Mouse (Mus musculus) right cerebral cortex, adult 18-20 months (tissue): ENCODE measurements around the gene Tgfbi.

Experiments used
- DNase-seq: peaks from one replicate; pipeline ENCODE4 v3.0.0; 2022; ENCODE audit warnings: mixed read lengths

Tgfbi gene

DNA sequence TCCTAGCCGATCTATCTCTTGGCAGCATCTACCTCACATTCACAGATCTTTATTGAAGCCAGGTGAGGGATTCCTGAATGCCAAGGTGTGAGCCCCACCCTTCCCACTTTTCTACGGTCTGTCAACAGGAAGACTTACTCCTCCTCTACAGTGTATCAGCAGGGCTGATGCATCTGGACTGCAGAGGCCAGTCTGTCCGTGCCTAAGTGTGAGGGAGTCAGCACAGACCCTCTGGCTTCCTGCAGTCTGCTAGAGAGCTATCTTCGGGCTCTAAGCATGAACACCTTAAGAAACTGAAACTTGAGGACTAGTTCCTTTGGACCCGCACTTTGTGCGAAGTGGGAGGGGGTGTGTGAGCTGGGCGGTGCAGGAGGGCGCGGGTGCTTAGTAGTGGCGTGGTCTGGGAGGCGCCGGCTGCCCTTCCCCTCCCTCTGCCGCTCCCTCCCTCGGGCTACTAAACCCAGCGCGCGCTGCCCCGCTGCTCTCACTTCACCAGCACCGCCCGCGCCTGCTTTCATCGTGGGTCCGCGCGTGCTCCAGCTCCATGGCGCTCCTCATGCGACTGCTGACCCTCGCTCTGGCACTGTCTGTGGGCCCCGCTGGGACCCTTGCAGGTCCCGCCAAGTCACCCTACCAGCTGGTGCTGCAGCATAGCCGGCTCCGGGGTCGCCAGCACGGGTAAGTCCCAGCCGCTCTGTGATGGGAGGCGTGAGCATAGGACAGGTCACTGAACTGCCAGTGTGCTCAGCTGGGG, at the start of gene Tgfbi:
Gene Tgfbi (plus strand): TSS at position 421 of the 754 bp plus-strand sequence.
- DNase-seq: no peak

DNA sequence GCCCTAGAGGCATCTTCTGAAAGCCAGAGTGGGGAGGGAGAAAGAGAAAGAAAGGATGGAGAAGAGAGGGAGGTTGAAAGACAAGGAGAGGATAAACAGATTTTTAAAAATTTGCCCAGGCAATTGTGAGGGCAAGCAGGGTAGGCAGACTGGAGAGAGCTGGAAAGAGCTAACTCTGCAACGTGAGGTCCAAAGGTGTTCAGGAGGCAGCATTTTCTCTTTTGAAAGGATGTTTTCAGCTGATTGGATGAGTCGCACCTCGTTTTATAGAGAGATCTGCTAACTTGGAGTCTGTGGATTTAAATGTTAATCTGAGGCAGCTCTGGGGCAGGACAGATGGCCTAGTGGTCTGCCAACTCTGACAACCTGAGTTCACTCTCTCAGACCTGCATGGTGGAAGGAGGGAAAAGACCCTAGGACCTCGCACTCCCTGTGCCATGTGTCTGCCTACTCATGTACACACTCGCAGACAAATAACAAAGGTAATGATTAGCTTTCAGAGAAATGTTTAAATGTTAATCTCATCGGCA, 49.4 kb upstream of the Tgfbi start:
- no peak for DNase-seq

DNA sequence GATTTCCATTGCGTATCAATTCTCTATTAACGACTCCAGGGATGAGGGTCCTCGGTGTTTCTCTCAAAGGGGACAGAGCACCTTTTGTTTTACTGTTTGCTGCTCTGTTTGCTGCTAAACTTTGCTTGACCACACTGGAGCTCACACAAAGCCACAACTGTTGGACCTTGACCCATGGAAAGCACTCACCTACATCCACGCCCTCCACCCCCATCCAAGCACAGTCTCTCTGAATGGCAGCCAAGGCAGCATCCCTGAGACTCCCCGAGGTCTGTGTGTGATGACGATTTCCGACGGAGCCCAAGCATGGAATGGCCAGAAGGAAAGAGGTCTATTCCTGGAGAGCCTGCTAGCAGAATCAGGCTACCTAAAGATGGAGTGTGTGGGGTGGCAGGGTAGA, 48.2 kb upstream of the Tgfbi start:
- no peak for DNase-seq

DNA sequence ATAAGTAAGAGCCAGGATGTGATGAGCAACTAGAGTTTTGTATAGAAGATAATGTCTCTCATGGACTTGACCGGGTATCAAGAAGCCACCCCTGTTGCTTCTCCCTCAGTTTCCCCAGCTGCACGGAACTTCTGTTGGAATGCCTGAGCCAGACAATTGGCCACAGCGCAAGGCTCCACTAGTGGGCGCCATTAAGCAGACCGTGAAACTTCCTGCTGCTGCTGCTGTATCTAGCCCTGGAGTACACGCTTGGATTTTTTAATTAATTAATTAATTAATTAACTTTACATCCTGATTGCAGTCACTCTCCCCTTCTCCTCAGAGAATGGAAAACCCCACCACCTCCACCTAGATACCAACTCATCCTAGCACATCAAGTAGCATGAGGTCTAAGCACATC, 46.2 kb upstream of the Tgfbi start:
- no peak for DNase-seq

- DNase-seq: no peak
Measured at GRCm38 (mm10) chr13:56566336-56566735, 43.0 kb upstream of the Tgfbi start.

- no peak for DNase-seq
Measured at GRCm38 (mm10) chr13:56571645-56572044, 37.7 kb upstream of the Tgfbi start.

DNA sequence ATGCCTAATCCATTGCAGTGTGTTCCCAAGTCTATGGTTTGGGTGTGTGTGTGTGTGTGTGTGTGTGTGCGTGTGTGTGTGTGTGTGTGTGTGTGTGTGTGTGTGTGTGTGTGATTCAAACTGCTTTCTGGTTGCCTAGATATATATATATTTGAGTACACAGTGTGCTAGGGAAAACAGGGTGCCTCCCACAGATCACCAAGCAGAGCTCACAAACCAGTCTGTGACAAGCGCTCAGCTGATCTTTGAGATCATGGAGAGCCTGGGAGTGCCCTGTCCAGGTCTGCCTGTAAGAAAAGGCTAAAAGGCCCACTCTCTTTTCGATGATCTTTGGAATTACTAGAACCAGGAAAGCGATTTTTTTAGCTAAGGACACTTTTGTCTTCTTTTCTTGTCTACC, 34.2 kb upstream of the Tgfbi start:
- no peak for DNase-seq

GRCm38 (mm10) chr13:56575701-56576321, 33.5 kb upstream of the Tgfbi start:
- DNase-seq: peak; percentile 63

DNA sequence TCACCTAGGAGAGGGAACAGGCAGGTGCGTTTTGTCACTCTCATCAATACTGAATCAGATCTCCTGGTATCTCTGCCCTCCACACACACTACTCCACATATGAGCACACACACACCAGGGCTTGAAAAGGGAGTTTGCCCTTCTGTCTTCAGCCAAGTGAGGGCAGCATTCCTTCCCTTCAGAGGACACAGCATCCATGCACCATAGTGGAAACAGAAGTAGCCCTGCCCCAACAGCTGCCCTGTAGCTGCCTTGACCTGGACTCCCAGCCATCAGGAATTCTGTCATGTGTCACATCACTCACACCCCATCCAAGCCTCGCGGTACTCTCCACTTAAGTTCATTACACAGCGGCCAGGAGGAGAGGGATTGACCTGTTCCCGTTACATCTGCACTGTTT, 31.2 kb upstream of the Tgfbi start:
- no peak for DNase-seq

GRCm38 (mm10) chr13:56580450-56580849, 28.9 kb upstream of the Tgfbi start:
- DNase-seq: peak; percentile 35

GRCm38 (mm10) chr13:56581512-56581911, 27.8 kb upstream of the Tgfbi start:
- no peak for DNase-seq

DNA sequence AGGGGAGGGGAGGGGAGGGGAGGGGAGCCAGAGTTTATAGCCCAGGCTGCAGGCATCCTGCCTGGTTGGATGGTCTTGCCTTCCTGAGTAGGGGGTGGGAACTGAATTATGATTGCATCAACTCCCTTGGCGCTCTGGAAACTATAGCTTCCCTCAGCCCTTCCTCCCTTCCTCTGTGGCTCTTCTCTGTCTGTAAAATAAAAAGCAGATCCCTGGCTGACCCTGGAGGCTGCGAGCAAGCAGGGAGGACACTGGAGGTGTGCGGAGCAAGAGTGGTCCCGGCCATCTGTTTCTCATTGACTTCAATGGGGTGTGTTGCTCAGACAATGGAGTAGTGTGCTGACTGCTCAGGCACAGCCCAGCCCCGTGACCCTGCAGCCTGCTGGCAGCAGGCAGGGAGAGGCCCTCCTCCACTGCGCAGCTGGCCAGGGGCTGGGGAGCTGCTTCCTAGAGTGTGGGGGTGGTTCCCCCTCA, 27.3 kb upstream of the Tgfbi start:
- DNase-seq: peak; percentile 42

- DNase-seq: no peak
Measured at GRCm38 (mm10) chr13:56582720-56583119, 26.6 kb upstream of the Tgfbi start.

DNA sequence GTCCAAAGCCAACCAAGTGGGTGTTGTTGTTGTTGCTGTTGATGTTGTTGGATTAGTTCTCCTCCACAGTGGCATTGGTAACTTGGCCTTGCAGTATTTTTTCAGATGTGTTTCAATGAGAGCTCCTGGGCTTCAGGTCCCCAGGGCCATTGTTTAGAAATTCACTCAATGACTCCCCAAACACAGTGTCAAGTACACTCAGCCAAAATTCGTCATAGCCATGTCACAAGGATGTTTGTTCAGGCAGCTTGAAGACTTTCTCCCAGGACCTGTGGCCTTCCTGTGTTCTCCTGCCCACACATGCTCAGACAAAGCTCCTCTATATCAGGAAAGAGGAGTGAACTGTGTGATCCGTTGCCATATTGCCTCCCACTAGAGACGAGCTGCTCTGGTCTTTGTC, 23.3 kb upstream of the Tgfbi start:
- no peak for DNase-seq

GRCm38 (mm10) chr13:56588454-56589117, 20.7 kb upstream of the Tgfbi start:
- no peak for DNase-seq

DNA sequence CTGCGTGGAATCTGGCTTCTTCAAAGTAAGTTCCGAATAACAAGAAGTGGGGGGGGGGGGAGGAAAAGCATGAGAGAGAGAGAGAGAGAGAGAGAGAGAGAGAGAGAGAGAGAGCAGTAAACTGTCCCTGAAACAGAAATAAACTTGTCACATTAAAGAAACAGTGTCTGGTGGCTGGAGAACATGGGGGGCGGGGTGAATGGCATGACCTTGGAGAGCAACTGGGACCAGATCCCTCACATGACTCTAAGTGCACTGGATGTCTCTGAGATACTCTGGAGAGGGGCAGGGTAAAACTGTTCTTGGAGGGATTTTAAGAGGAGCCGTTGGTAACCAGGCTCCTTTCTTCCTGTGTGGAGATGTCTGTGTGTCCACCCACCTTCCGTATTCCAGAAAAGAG, 19.1 kb upstream of the Tgfbi start:
- no peak for DNase-seq

DNA sequence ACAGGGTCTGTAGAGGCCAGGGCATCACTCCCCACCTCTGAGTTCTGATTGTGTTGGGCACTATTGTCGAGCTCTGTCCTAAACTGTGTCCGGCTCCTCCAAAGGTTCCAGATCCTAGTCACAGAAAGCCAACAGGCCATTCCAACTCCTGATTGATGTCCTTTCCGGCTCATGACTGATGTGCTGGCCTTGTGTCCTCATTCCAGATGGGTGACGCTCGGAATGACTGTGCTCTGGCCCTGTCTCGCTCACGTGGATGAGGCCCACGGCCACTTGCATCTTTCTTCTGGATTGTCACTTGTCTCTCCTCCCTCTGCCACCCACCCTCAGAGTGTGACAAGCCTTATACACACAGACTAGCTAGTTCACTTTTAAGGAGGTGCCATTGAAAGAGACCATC, 18.1 kb upstream of the Tgfbi start:
- DNase-seq: no peak

DNA sequence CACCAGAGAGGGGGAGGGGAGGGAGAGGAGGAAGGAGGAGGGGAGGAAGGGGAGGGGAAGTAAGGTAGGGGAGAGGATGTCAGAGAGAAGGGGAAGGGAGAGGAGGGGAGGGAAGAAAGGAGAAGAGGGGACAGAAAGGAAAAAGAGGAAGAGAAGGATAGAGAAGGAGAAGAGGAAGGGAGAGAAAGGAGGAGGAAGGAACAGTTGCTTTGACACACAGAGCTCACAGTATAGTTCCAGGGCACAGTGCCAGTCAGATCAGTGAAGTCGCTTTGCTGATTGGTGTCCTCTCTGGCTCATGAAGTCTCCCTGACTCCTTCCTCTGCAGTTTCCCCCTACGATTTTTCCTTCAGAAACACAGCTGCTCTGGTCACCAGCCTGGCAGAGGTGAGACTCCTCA, 17.4 kb upstream of the Tgfbi start:
- DNase-seq: no peak

DNA sequence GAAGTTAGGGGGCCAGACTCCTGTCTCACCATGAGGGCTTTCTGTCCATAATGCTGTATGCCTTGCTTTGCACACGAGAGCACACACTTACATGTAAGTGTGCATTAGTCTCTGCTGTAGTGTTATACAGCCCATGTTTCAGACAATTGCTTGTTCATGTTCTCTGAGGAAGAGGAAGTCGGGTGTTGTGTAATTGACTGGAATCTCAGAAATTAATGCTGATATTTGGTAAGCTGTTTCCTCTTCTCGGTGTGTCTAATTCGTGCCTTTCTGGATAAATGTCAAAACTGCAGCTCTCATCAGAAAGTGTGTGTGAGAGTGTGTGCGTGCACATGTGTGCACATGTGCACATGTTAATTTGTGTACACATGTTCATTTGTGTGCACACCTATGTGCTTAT, 16.1 kb upstream of the Tgfbi start:
- DNase-seq: no peak

- no peak for DNase-seq
Measured at GRCm38 (mm10) chr13:56593961-56594391, 15.3 kb upstream of the Tgfbi start.

- DNase-seq: no peak
Measured at GRCm38 (mm10) chr13:56595246-56595645, 14.1 kb upstream of the Tgfbi start.

DNA sequence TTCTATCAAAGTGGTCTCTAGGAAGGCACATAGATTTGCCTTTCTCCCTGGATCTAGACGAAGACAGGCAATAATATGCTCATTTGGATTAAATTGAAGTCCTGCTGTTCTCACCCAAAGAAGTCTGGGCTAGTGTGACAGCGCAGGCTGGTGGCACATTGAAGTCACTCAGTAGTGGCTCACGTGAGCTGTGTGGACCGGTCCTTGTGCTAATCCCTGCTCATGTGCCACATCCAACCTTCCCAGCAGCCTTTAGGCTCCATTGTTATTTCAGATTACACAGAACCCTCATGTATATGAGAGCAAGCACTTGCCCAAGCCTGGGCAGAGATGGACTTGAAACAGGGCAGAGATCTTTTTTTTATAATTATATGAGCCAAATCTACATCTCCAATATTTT, 12.0 kb upstream of the Tgfbi start:
- no peak for DNase-seq

DNA sequence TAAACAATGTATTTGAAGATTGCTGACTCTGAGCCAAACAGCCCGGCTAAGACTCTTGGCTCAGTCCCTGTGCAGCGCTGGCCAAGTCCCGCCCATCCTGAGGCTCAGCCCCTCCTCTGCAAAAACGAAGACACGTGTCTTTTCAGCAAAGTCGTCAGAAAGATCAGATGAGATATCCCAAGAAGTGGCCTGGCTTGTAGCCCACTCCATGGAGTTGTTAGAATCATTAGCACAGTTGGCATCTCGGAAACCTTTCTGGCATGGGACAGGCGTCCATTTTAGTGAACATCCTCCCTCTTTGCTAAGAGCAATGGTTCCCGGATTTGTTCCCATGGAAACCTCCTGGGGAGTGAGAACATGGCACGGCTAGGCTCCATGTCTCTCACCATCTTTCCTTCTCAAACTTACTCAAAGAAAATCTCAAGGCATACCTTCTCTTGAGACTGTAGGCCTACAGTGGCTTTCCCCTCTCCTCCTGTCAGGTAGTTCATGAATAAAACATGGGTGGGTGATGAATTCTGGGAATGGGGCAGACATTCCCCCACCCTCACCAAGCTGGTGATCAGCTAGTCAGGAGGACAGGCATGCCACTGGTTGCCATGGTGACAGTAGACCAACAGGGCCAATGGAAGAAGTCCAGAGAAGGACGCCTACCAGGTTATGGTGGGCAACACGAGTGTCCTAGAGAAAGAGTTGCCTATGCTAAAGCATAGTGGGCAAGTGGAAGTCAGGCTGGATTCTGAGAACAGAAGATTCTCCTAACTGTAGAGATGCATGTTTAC, 11.3 kb upstream of the Tgfbi start:
- no peak for DNase-seq
